Mouse (Mus musculus) CH12.LX (cell line): ENCODE data around the gene Ebf1. TPM values are rescaled to one million over a fixed set of nuclear protein-coding genes. Genes with fewer than 3 reads are reported as not detected.

ENCODE experiments used
- DNase-seq: peaks from one replicate; pipeline ENCODE4 v3.0.0-alpha.2; 2013; ENCODE audit errors: extremely low read depth
- H3K27ac ChIP-seq: 2 replicates; pipeline ENCODE4 v1.5.1; 2012; ENCODE audit warnings: low read depth, mild to moderate bottlenecking, control low read depth, moderate library complexity; ENCODE audit not compliant: insufficient read depth
- H3K27me3 ChIP-seq: replicated peaks from 2 replicates; pipeline ENCODE3; 2012; ENCODE audit warnings: inconsistent platforms
- H3K36me3 ChIP-seq, 2 experiments: replicated peaks in 1 of 2; 2 replicates each; pipeline versions ENCODE3 to v1.6.1; 2012; ENCODE audit warnings: inconsistent platforms in 1 of 2, low read length in 1 of 2, mild to moderate bottlenecking in 1 of 2, mixed read lengths in 1 of 2, moderate library complexity in 1 of 2; ENCODE audit not compliant: control insufficient read depth in 1 of 2, insufficient read depth in 1 of 2
- H3K4me1 ChIP-seq, 2 experiments: 2 replicates each; pipeline ENCODE4 v1.6.1; 2012; ENCODE audit warnings: inconsistent platforms in 1 of 2, moderate library complexity in 1 of 2; ENCODE audit not compliant: insufficient read depth in 2 of 2, control insufficient read depth in 1 of 2
- H3K4me2 ChIP-seq: 2 replicates; pipeline ENCODE4 v1.6.1; 2012; ENCODE audit warnings: low read depth, mild to moderate bottlenecking, control low read depth; ENCODE audit not compliant: poor library complexity, insufficient read depth, severe bottlenecking
- H3K4me3 ChIP-seq, 3 experiments: fragments of 150-350 bp in 1 of 3; sonication (generic) in 1 of 3; replicated peaks in 1 of 3; 2 replicates each; pipeline versions ENCODE3 to v1.5.1; 2011 to 2012; ENCODE audit warnings: low read depth in 2 of 3, low read length in 2 of 3, mild to moderate bottlenecking in 2 of 3, moderate library complexity in 2 of 3, control low read depth in 1 of 3, improper control_type of control experiment in 1 of 3, inconsistent platforms in 1 of 3, mixed read lengths in 1 of 3; ENCODE audit not compliant: poor library complexity in 1 of 3
- H3K79me2 ChIP-seq: replicated peaks from 2 replicates; pipeline ENCODE4 v1.6.1; 2012; ENCODE audit warnings: mild to moderate bottlenecking, moderate library complexity; ENCODE audit not compliant: control insufficient read depth, poor library complexity, insufficient read depth, severe bottlenecking; ENCODE audit errors: extremely low read depth
- H3K9ac ChIP-seq: 2 replicates; pipeline ENCODE4 v1.6.1; 2012; ENCODE audit warnings: low read depth, mild to moderate bottlenecking, control low read depth, moderate library complexity; ENCODE audit not compliant: insufficient read depth
- H3K9me3 ChIP-seq: replicated peaks from 2 replicates; pipeline ENCODE3; 2012; ENCODE audit warnings: low read length, inconsistent platforms, mixed read lengths
- CHD1 ChIP-seq: IDR thresholded peaks from 2 replicates; pipeline ENCODE4 v1.6.1; 2012; ENCODE audit warnings: low read depth, low read length, improper control_type of control experiment, inconsistent platforms
- CHD2 ChIP-seq: IDR thresholded peaks from 2 replicates; pipeline ENCODE4 v1.6.1; 2011; ENCODE audit warnings: low read length, improper control_type of control experiment
- CTCF ChIP-seq, 2 experiments: IDR thresholded peaks in 1 of 2; conservative IDR thresholded peaks in 1 of 2; 2 replicates each; pipeline ENCODE4 v1.5.1; 2011 to 2012; ENCODE audit warnings: low read depth in 2 of 2, low read length in 2 of 2, improper control_type of control experiment in 1 of 2, inconsistent platforms in 1 of 2, mild to moderate bottlenecking in 1 of 2, moderate library complexity in 1 of 2
- E2F4 ChIP-seq: IDR thresholded peaks from 2 replicates; pipeline ENCODE4 v1.6.1; 2011; ENCODE audit warnings: low read depth, low read length, improper control_type of control experiment; ENCODE audit not compliant: insufficient replicate concordance
- EP300 ChIP-seq: IDR thresholded peaks from 2 replicates; pipeline ENCODE4 v1.6.1; 2011; ENCODE audit warnings: low read length, improper control_type of control experiment
- ETS1 ChIP-seq: conservative IDR thresholded peaks from 2 replicates; pipeline ENCODE4 v1.6.1; 2012; ENCODE audit warnings: low read depth, mild to moderate bottlenecking, inconsistent platforms, low read length, improper control_type of control experiment, moderate library complexity
- IRF4 ChIP-seq: IDR thresholded peaks from 2 replicates; pipeline ENCODE4 v1.6.1; 2014; ENCODE audit warnings: low read depth, mild to moderate bottlenecking, inconsistent platforms, low read length, improper control_type of control experiment
- JUN ChIP-seq: IDR thresholded peaks from 2 replicates; pipeline ENCODE4 v1.6.1; 2011; ENCODE audit warnings: low read depth, mild to moderate bottlenecking, low read length, improper control_type of control experiment, moderate library complexity; ENCODE audit not compliant: insufficient read depth
- MAFK ChIP-seq: IDR thresholded peaks from 2 replicates; pipeline ENCODE4 v1.6.1; 2011; ENCODE audit warnings: low read length, improper control_type of control experiment; ENCODE audit not compliant: insufficient replicate concordance
- MAX ChIP-seq: IDR thresholded peaks from 2 replicates; pipeline ENCODE4 v1.6.1; 2011; ENCODE audit warnings: low read length, improper control_type of control experiment
- MAZ ChIP-seq: IDR thresholded peaks from 2 replicates; pipeline ENCODE4 v1.6.1; 2012; ENCODE audit warnings: low read depth, mild to moderate bottlenecking, inconsistent platforms, low read length, improper control_type of control experiment, moderate library complexity
- NELFE ChIP-seq: IDR thresholded peaks from 2 replicates; pipeline ENCODE4 v1.6.1; 2011; ENCODE audit warnings: low read depth, low read length, improper control_type of control experiment
- NRF1 ChIP-seq: IDR thresholded peaks from 2 replicates; pipeline ENCODE4 v1.6.1; 2014; ENCODE audit warnings: low read depth, mild to moderate bottlenecking, inconsistent platforms, low read length, improper control_type of control experiment, moderate library complexity
- PAX5 ChIP-seq: IDR thresholded peaks from 2 replicates; pipeline ENCODE4 v1.6.1; 2012; ENCODE audit warnings: low read length, inconsistent platforms, mixed read lengths
- POLR2AphosphoS2 ChIP-seq: IDR thresholded peaks from 2 replicates; pipeline ENCODE4 v1.6.1; 2011; ENCODE audit warnings: low read depth, low read length, improper control_type of control experiment
- RAD21 ChIP-seq: IDR thresholded peaks from 2 replicates; pipeline ENCODE4 v1.6.1; 2011; ENCODE audit warnings: low read depth, mild to moderate bottlenecking, low read length, improper control_type of control experiment, moderate library complexity
- TCF12 ChIP-seq: IDR thresholded peaks from 2 replicates; pipeline ENCODE4 v1.6.1; 2014; ENCODE audit warnings: low read depth, mild to moderate bottlenecking, inconsistent platforms, low read length, improper control_type of control experiment
- UBTF ChIP-seq: IDR thresholded peaks from 2 replicates; pipeline ENCODE4 v1.6.1; 2012; ENCODE audit warnings: low read depth, mild to moderate bottlenecking, inconsistent platforms, low read length, improper control_type of control experiment, moderate library complexity
- ZC3H11A ChIP-seq: IDR thresholded peaks from 2 replicates; pipeline ENCODE4 v1.6.1; 2012; ENCODE audit warnings: low read depth, mild to moderate bottlenecking, inconsistent platforms, low read length, improper control_type of control experiment
- ZMIZ1 ChIP-seq: IDR thresholded peaks from 2 replicates; pipeline ENCODE4 v1.6.1; 2012; ENCODE audit warnings: low read depth, mild to moderate bottlenecking, inconsistent platforms, low read length, improper control_type of control experiment
- dilution Hi-C: fragments of 300-500 bp; cut with MboI; formaldehyde crosslinking; loops from 2 replicates; pipeline ENCODE4 v1.14.3; 2020; ENCODE audit warnings: low sequenced_read_pairs; ENCODE audit not compliant: extremely low pct_unique_long_range_greater_than_20kb, extremely low pct_ligation_motif_present
- in situ Hi-C: fragments of 300-500 bp; cut with MboI; formaldehyde crosslinking; loops from 3 replicates; pipeline ENCODE4 v1.14.3; 2019; ENCODE audit warnings: low sequenced_read_pairs, low pct_ligation_motif_present, low pct_unique_long_range_greater_than_20kb, mixed read lengths
- polyA plus RNA-seq: library from polyadenylated mRNA; unstranded; fragments of >175 nt; gene quantifications from 2 replicates; pipeline ENCODE4 v1.2.1, GENCODE M21; 2012; ENCODE audit warnings: low read depth; ENCODE audit not compliant: insufficient read length
- total RNA-seq, 2 experiments: library from RNA; depleted of rRNA; stranded (reverse); fragments of 300-350 nt in 1 of 2; fragments of >200 nt in 1 of 2; gene quantifications; 2 replicates each; pipeline ENCODE4 v1.2.3; 2012 to 2014

The Ebf1 gene
- total and polyA plus RNA-seq, 3 experiments = 37.8 to 60.7 (median 42.8) TPM

DNA sequence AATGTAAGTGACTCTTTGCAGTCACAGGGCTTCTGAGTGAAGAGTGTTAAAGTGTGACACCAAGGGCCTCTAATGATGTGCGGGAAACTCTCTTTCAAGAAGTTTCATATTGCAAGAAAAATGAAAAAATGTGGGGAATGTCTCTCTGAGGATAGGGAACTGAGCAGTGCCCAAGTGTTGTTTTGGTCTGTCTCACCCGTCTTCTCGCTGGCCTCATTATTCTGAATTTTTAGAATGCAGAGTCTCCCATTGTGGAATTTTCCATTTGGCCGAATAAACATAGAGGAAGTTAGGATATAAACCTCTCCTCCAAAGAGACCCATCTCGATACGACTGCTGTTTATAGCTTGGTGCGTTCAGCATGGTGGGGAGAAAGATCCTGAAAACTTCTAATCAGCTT lies 367.3 kb downstream of the Ebf1 start:
- in situ Hi-C loops = no loop called here
- TF ChIP-seq MAX = no peak
- TF ChIP-seq CTCF (conservative IDR thresholded peaks at IDR 0.05 in 1 of 2, IDR thresholded peaks at IDR 0.05 in 1 of 2; ENCODE audit: low read depth in 2 of 2, low read length in 2 of 2) = no peak
- TF ChIP-seq ETS1 = no peak
- no peak for TF ChIP-seq CHD2
- TF ChIP-seq MAFK = no peak
- TF ChIP-seq, all 38 proteins: peak for 0
- Histone ChIP-seq H3K79me2 (no peaks in the 10 kb centered on the region), H3K4me2 (no peak overlapping the region), H3K9me3 (no peaks in the 10 kb centered on the region), H3K4me1 (no peaks in the 10 kb centered on the region), H3K27me3 (no peaks in the 10 kb centered on the region), H3K4me3 (no peak overlapping the region), H3K9ac (no peak overlapping the region), H3K27ac (no peak overlapping the region), H3K36me3 (peaks cover 16 to 70% of the 10 kb centered on the region in 2 experiments)
- dilution Hi-C loops = no loop called here
- DNase-seq = no peak

DNA sequence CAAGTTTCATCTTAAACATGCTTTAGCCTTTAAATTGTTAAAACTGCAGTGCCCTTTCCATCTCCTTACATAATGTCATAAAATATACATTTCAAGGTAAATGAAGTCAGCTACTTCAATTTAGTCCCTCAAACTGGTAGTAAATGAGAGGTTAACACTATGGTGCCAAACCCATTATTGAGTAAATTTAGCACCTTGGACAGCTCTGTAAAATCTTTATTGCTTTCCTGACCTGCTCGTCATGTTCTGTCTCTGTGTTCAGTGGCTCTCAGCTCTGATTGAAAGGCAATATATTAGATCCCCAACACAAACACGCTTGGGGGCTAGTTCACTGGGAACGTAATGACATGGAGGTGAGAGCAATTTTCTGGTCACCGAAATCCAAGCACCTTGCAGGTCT lies 370.7 kb downstream of the Ebf1 start:
- no peaks in the 10 kb centered on the region for H3K27me3 ChIP-seq
- dilution Hi-C loops = no loop called here

DNA sequence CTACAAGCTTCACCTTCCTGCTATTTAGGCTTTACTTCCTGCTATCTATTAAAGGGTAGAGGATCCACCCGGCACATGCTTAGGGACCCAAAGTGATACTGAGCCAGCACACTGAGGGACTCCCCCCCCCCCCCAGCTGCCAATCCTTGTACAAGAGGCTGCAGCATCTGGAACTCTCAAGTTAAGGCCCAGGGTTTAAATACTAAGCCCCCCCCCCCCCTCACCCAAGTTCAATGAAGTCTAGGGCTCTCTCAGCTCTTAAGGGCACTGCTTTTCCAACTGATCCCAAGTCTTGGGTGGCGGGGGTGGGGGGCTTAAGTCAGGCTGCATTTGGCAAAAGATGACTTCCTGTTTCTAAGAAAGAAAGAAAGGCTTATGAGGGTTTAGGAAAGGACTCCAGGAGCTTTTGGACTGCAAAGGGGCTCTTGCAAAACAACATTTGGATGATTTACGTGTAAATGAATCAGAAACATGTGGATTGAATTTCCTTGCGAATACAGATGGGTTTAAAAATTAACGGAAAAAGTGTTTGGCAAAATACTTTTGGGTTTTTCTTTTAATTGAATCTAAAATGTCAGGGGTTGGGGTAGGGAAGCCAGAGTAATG lies 385.7 kb downstream of the Ebf1 start:
- dilution Hi-C loops (no loop called here), in situ Hi-C loops (no loop called here)
- no peak for DNase-seq

More for the DNA sequence above, 370.7 kb downstream of the Ebf1 start:
- Histone ChIP-seq H3K36me3 (peaks cover 18 to 70% of the 10 kb centered on the region in 2 experiments), H3K27ac (no peak overlapping the region), H3K4me1 (no peaks in the 10 kb centered on the region), H3K9me3 (no peaks in the 10 kb centered on the region), H3K4me2 (no peak overlapping the region), H3K4me3 (no peak overlapping the region), H3K9ac (no peak overlapping the region), H3K79me2 (no peaks in the 10 kb centered on the region)
- no peak for TF ChIP-seq CHD1
- no peak for TF ChIP-seq TCF12
- TF ChIP-seq MAZ = no peak
- no peak for TF ChIP-seq ZC3H11A
- no peak for TF ChIP-seq EP300
- TF ChIP-seq MAX = no peak
- TF ChIP-seq NRF1 = no peak
- no peak for TF ChIP-seq NELFE
- in situ Hi-C loops = no loop called here
- DNase-seq = no peak

More for the DNA sequence above, 385.7 kb downstream of the Ebf1 start:
- H3K27ac ChIP-seq = no peak overlapping the region
- no peak for TF ChIP-seq TCF12
- TF ChIP-seq PAX5 = no peak
- TF ChIP-seq POLR2AphosphoS2 = no peak
- no peak for TF ChIP-seq E2F4
- no peak for TF ChIP-seq MAX
- no peak for TF ChIP-seq JUN
- TF ChIP-seq CTCF (conservative IDR thresholded peaks at IDR 0.05 in 1 of 2, IDR thresholded peaks at IDR 0.05 in 1 of 2; ENCODE audit: low read depth in 2 of 2, low read length in 2 of 2) = no peak
- no peak for TF ChIP-seq RAD21
- no peak for TF ChIP-seq ZMIZ1
- no peak for TF ChIP-seq UBTF
- TF ChIP-seq IRF4 = no peak
- H3K27me3 ChIP-seq = no peaks in the 10 kb centered on the region
- no peak overlapping the region for H3K4me2 ChIP-seq
- H3K79me2 ChIP-seq = no peaks in the 10 kb centered on the region
- no peaks in the 10 kb centered on the region for H3K9me3 ChIP-seq
- H3K4me1 ChIP-seq = peaks cover 2 to 26% of the 10 kb centered on the region in 2 experiments; a peak in 3 of 4 replicates
- H3K4me3 ChIP-seq = no peak overlapping the region
- H3K36me3 ChIP-seq = peaks cover 38 to 71% of the 10 kb centered on the region in 2 experiments
- H3K9ac ChIP-seq = no peak overlapping the region
